Mouse (Mus musculus): Measurements from ENCODE around the gene Esp36.

GRCm38 (mm10) chr17:38406135-38406534, 13.8 kb downstream of the Esp36 start:
- TF ChIP-seq POLR2A (IDR thresholded peaks at IDR 0.05; ENCODE audit: low read depth, low read length) (no peak), CTCF (IDR thresholded peaks at IDR 0.05; ENCODE audit: borderline replicate concordance, insufficient read depth, low read length) (no peak)

Data from embryonic fibroblast, embryonic 13.5 days (primary cell).